ENCODE assay signal across 28 mouse cellular contexts in genomic region chr1:185311949-185312348, GRCm38 (mm10). TPM values are rescaled to one million over a fixed set of nuclear protein-coding genes. Genes with fewer than 3 reads are reported as not detected.
DNase-seq lines count a peak whose midpoint lies in the region; ATAC-seq lines count a peak whose summit lies in the region.
"Had no signal": no experiment of that assay in that cellular context is flagged by ENCODE, and none has a peak within 500 bp of the region (broad histone marks: within the 10 kb centered on the region; RNA-seq: fewer than 3 reads in every experiment).

No protein-coding gene starts in this region.

- H3K9me3 ChIP-seq in heart, embryonic 11.5 days (replicated peaks; ENCODE audit: control insufficient read depth, low read length) = no peaks in the 10 kb centered on the region
- H3K9me3 ChIP-seq in heart, embryonic 15.5 days (replicated peaks) = no peaks in the 10 kb centered on the region
- H3K9me3 ChIP-seq in intestine, embryonic 15.5 days = no peaks in the 10 kb centered on the region; the same call in 1 of the 2 replicates
- no peaks in the 10 kb centered on the region for H3K9me3 ChIP-seq in stomach, embryonic 16.5 days (replicated peaks; ENCODE audit: control insufficient read depth, low read length)
- H3K9me3 ChIP-seq: embryonic facial prominence, embryonic 15.5 days; limb, embryonic 10.5 days; midbrain, embryonic 15.5 days; neural tube, embryonic 13.5 days had no signal

- peaks cover 11% of the 10 kb centered on the region; the same call in 1 of the 2 replicates for H3K36me3 ChIP-seq in heart, embryonic 11.5 days (ENCODE audit: control insufficient read depth, insufficient read depth, low read length)
- peaks cover 27% of the 10 kb centered on the region for H3K36me3 ChIP-seq in heart, embryonic 15.5 days
- peaks cover 13% of the 10 kb centered on the region for H3K36me3 ChIP-seq in intestine, embryonic 15.5 days
- H3K36me3 ChIP-seq in stomach, embryonic 16.5 days (ENCODE audit: control insufficient read depth, insufficient read depth, low read length) = peaks cover 23% of the 10 kb centered on the region

- 34% methylated on average over 9 of the region's 9 CpGs for WGBS in heart, embryonic 11.5 days (ENCODE audit: insufficient replicate concordance)
- 30% methylated on average over 9 of the region's 9 CpGs for WGBS in heart, embryonic 15.5 days
- WGBS in intestine, embryonic 15.5 days = 67% methylated on average over 9 of the region's 9 CpGs
- 76% methylated on average over 9 of the region's 9 CpGs for WGBS in stomach, embryonic 16.5 days

- H3K4me1 ChIP-seq in heart, embryonic 11.5 days (ENCODE audit: control insufficient read depth, insufficient read depth, low read length) = peaks cover 11% of the 10 kb centered on the region
- peaks cover 17% of the 10 kb centered on the region for H3K4me1 ChIP-seq in heart, embryonic 15.5 days (replicated peaks)
- H3K4me1 ChIP-seq in intestine, embryonic 15.5 days (replicated peaks) = no peaks in the 10 kb centered on the region; the same call in 1 of the 2 replicates
- no peaks in the 10 kb centered on the region for H3K4me1 ChIP-seq in stomach, embryonic 16.5 days (ENCODE audit: control insufficient read depth, insufficient read depth, low read length)
- H3K4me1 ChIP-seq: embryonic facial prominence, embryonic 15.5 days; limb, embryonic 10.5 days; midbrain, embryonic 15.5 days; neural tube, embryonic 13.5 days had no signal

- H3K27ac ChIP-seq in heart, embryonic 11.5 days (ENCODE audit: low read depth, low read length) = no peak overlapping the region; the same call in 1 of the 2 replicates
- peak overlapping the region; percentile 79 for H3K27ac ChIP-seq in heart, embryonic 15.5 days
- peak overlapping the region; percentile 37 for H3K27ac ChIP-seq in intestine, embryonic 15.5 days
- H3K27ac ChIP-seq in stomach, embryonic 16.5 days (ENCODE audit: low read length) = peak overlapping the region; percentile 66; the same call in 1 of the 2 replicates
- H3K27ac ChIP-seq: embryonic facial prominence, embryonic 15.5 days; kidney, postnatal 0 days; left cerebral cortex, adult 2 months; limb, embryonic 10.5 days; macrophage; midbrain, embryonic 15.5 days; neural tube, embryonic 13.5 days had no signal

- ATAC-seq in heart, embryonic 11.5 days (replicated peaks; ENCODE audit: insufficient number of reproducible peaks, low FRiP score, low TSS enrichment) = 0 out of 2 replicates have a peak, but pooled peaks have one; percentile 22
- no peak; the same call in 1 of the 2 replicates for ATAC-seq in heart, embryonic 15.5 days (replicated peaks; ENCODE audit: insufficient number of reproducible peaks, insufficient read depth, low FRiP score, low read depth)
- peak; percentile 75 for ATAC-seq in intestine, embryonic 15.5 days
- peak; percentile 63 for ATAC-seq in stomach, embryonic 16.5 days (ENCODE audit: insufficient read depth, low FRiP score)
- ATAC-seq: forebrain, embryonic 14.5 days; hindbrain, embryonic 16.5 days; liver, postnatal 0 days; lung, postnatal 0 days; midbrain, embryonic 15.5 days had no signal

- 0 out of 2 replicates have a peak overlapping the region, but pooled peaks have one; percentile 22 for H3K9ac ChIP-seq in heart, embryonic 11.5 days (ENCODE audit: low read depth, low read length)
- H3K9ac ChIP-seq in heart, embryonic 15.5 days = no peak overlapping the region
- H3K9ac ChIP-seq in intestine, embryonic 15.5 days = no peak overlapping the region
- H3K9ac ChIP-seq in stomach, embryonic 16.5 days (ENCODE audit: low read length) = no peak overlapping the region
- H3K9ac ChIP-seq: embryonic facial prominence, embryonic 15.5 days; liver, postnatal 0 days; midbrain, embryonic 15.5 days; neural tube, embryonic 13.5 days had no signal

- intact Hi-C loops in heart, postnatal 36 days (cut with DNase I) = no loop called here

- no peak for DNase-seq in heart, postnatal 36 days
- no peak for DNase-seq in spleen, postnatal 14 days (ENCODE audit: low spot score in 2 of 2)
- no peak for DNase-seq in urinary bladder, postnatal 10 days (ENCODE audit: low spot score)
- DNase-seq in right cerebral cortex, adult 18-20 months = no peak
- DNase-seq: cerebellum, adult 11 months; cerebellum, adult 9-11 months; gastrocnemius, postnatal 10 days; kidney, adult 2 months; layer of hippocampus, adult 9-11 months; liver; liver, postnatal 0 days; retina, postnatal 1 day; thymus, postnatal 25 days had no signal

- peak overlapping the region; percentile 22 for H3K4me2 ChIP-seq in heart, embryonic 11.5 days
- peak overlapping the region; percentile 43 for H3K4me2 ChIP-seq in heart, embryonic 15.5 days
- H3K4me2 ChIP-seq in intestine, embryonic 15.5 days (replicated peaks) = 0 out of 2 replicates have a peak overlapping the region, but pooled peaks have one; percentile 2
- no peak overlapping the region for H3K4me2 ChIP-seq in stomach, embryonic 16.5 days (ENCODE audit: low read depth, low read length)
- H3K4me2 ChIP-seq: embryonic facial prominence, embryonic 15.5 days; midbrain, embryonic 15.5 days; neural tube, embryonic 13.5 days had no signal

- H3K4me3 ChIP-seq in heart, embryonic 11.5 days (ENCODE audit: low read depth, low read length) = no peak overlapping the region
- no peak overlapping the region for H3K4me3 ChIP-seq in heart, embryonic 15.5 days
- H3K4me3 ChIP-seq in intestine, embryonic 15.5 days (replicated peaks) = peak overlapping the region; percentile 13; the same call in 1 of the 2 replicates
- H3K4me3 ChIP-seq in stomach, embryonic 16.5 days (replicated peaks; ENCODE audit: low read length) = no peak overlapping the region
- H3K4me3 ChIP-seq: embryonic facial prominence, embryonic 15.5 days; left cerebral cortex, adult 2 months; limb, embryonic 10.5 days; midbrain, embryonic 15.5 days; myocyte; neural tube, embryonic 13.5 days had no signal

- H3K27me3 ChIP-seq in heart, embryonic 11.5 days (ENCODE audit: control insufficient read depth, insufficient read depth, low read length) = no peaks in the 10 kb centered on the region
- no peaks in the 10 kb centered on the region for H3K27me3 ChIP-seq in heart, embryonic 15.5 days
- no peaks in the 10 kb centered on the region for H3K27me3 ChIP-seq in intestine, embryonic 15.5 days (replicated peaks)
- no peaks in the 10 kb centered on the region for H3K27me3 ChIP-seq in stomach, embryonic 16.5 days (ENCODE audit: control insufficient read depth, insufficient read depth, low read length)
- H3K27me3 ChIP-seq: embryonic facial prominence, embryonic 15.5 days; midbrain, embryonic 15.5 days; neural tube, embryonic 13.5 days had no signal

RNA-seq across cellular contexts. Expression of gene Iars2, which starts 17.2 kb away (rescaled TPM):
- 34.9 and 44.0 TPM in 2 replicates for polyA plus RNA-seq in heart, embryonic 11.5 days (2014; fragmentation: Nextera tagmentation; extraction: Ambion mirVana)
- total RNA-seq in heart, postnatal 36 days (2021) = 10 to 100 TPM; 81.2 to 83.4 TPM
- 35.5 and 36.8 TPM in 2 replicates for polyA plus RNA-seq in heart, embryonic 15.5 days (2015; fragmentation: Nextera tagmentation; extraction: Ambion mirVana)
- polyA plus RNA-seq in intestine, embryonic 15.5 days (2015; fragmentation: Nextera tagmentation; extraction: Ambion mirVana) = 61.9 and 66.9 TPM in 2 replicates
- 36.4 and 37.0 TPM in 2 replicates for polyA plus RNA-seq in stomach, embryonic 16.5 days (2015; fragmentation: Nextera tagmentation; extraction: Ambion mirVana)

RNA-seq across cellular contexts. Expression of gene Bpnt1, which starts 20.0 kb away (rescaled TPM):
- polyA plus RNA-seq in heart, embryonic 11.5 days (2014; fragmentation: Nextera tagmentation; extraction: Ambion mirVana) = 27.0 and 27.5 TPM in 2 replicates
- 10 to 100 TPM; 23.4 to 27.0 TPM for total RNA-seq in heart, postnatal 36 days (2021)
- 26.4 and 28.7 TPM in 2 replicates for polyA plus RNA-seq in heart, embryonic 15.5 days (2015; fragmentation: Nextera tagmentation; extraction: Ambion mirVana)
- polyA plus RNA-seq in intestine, embryonic 15.5 days (2015; fragmentation: Nextera tagmentation; extraction: Ambion mirVana) = 210 and 233 TPM in 2 replicates
- 75.9 and 81.3 TPM in 2 replicates for polyA plus RNA-seq in stomach, embryonic 16.5 days (2015; fragmentation: Nextera tagmentation; extraction: Ambion mirVana)

RNA-seq across cellular contexts. Expression of gene Eprs, which starts 50.9 kb away (rescaled TPM):
- polyA plus RNA-seq in heart, embryonic 11.5 days (2014; fragmentation: Nextera tagmentation; extraction: Ambion mirVana) = 111 and 122 TPM in 2 replicates
- total RNA-seq in heart, postnatal 36 days (2021) = 10 to 100 TPM; 78.7 to 85.3 TPM
- polyA plus RNA-seq in heart, embryonic 15.5 days (2015; fragmentation: Nextera tagmentation; extraction: Ambion mirVana) = 96.4 and 99.7 TPM in 2 replicates
- polyA plus RNA-seq in intestine, embryonic 15.5 days (2015; fragmentation: Nextera tagmentation; extraction: Ambion mirVana) = 161 and 164 TPM in 2 replicates
- polyA plus RNA-seq in stomach, embryonic 16.5 days (2015; fragmentation: Nextera tagmentation; extraction: Ambion mirVana) = 124 and 128 TPM in 2 replicates
